Mouse (Mus musculus) liver, adult 2 months (tissue): ENCODE measurements at regions not wholly inside any gene's neighbourhood (a gene's known extent, or its start where the extent isn't known, plus 50 kb on each side); places are given as distances from the start of the nearest gene placed in this dataset.

ENCODE experiments used
- CTCF ChIP-seq: fragments of 200-500 bp; IDR thresholded peaks from 2 replicates; pipeline ENCODE4 v1.5.1; 2011; ENCODE audit warnings: low read depth, low read length, control low read depth
- POLR2A ChIP-seq: fragments of 200-500 bp; IDR thresholded peaks from 2 replicates; pipeline ENCODE4 v1.6.1; 2011; ENCODE audit warnings: low read length, control low read depth; ENCODE audit not compliant: insufficient read depth; ENCODE audit errors: extremely low read depth

GRCm38 (mm10) chr5:126531528-126531894 is 710.1 kb upstream of the Tmem132c start:
- TF ChIP-seq POLR2A (no peak), CTCF (no peak)
